Mouse (Mus musculus): ENCODE results near the gene Gja10. TPM values are rescaled to one million over a fixed set of nuclear protein-coding genes. Genes with fewer than 3 reads are reported as not detected.

Gene Gja10
- polyA plus RNA-seq, 1 experiment from 2014 or later: not detected

DNA sequence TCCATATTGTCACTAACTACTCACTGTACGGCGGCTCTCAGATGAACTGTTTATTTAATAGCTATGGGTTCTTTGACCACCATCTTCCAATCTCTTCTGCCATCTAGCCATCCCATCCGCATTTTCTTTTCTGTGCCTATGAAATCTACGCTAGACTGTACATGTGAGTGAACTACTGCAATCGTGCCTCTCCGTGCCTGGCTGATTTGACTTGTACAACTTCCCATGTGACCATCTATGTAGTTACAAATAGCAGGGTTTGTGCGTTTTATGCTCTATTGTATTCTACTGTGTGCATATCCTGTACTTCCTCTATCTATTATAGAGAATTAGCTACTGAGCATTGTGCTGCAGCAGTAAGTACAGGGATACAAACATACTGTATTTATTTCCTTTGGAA lies 47.1 kb downstream of the Gja10 start:
- H3K4me1 ChIP-seq (replicated peaks): peaks cover 5% of the 10 kb centered on the region
- 0 out of 2 replicates have a peak, but pooled peaks cover 7% of the 10 kb centered on the region for H3K36me3 ChIP-seq
- 92% methylated on average over 7 of the region's 7 CpGs for WGBS
- H3K4me3 ChIP-seq: no peak overlapping the region
- H3K4me2 ChIP-seq: no peak overlapping the region
- no peaks in the 10 kb centered on the region for H3K9me3 ChIP-seq
- no peak overlapping the region for H3K9ac ChIP-seq
- H3K27ac ChIP-seq (replicated peaks): no peak overlapping the region
- ATAC-seq (ENCODE audit: low read depth): no peak
- no peaks in the 10 kb centered on the region for H3K27me3 ChIP-seq

DNA sequence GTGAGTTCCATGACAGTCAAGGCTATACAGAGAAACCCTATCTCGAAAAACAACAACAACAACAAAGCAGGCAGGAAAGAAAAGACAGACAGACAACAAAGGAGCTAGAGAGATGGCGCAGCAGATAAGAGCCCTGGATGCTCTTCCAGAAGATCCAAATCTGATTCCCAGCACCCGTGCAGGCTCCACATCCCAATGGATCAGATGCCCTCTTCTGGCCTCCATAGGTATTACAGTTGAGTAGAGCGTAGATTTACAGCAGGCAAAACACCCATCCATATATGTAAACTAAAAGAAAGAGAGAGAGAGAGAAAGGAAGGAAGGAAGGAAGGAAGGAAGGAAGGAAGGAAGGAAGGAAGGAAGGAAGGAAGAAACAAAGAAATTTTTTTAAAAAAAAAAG lies 51.2 kb downstream of the Gja10 start:
- Histone ChIP-seq H3K36me3 (no peaks in the 10 kb centered on the region), H3K4me2 (no peak overlapping the region), H3K4me3 (no peak overlapping the region), H3K9me3 (no peaks in the 10 kb centered on the region), H3K9ac (no peak overlapping the region), H3K27me3 (no peaks in the 10 kb centered on the region), H3K27ac (replicated peaks) (no peak overlapping the region), H3K4me1 (replicated peaks) (no peaks in the 10 kb centered on the region)
- WGBS: 48% methylated on average over 4 of the region's 4 CpGs
- ATAC-seq (ENCODE audit: low read depth): no peak

DNA sequence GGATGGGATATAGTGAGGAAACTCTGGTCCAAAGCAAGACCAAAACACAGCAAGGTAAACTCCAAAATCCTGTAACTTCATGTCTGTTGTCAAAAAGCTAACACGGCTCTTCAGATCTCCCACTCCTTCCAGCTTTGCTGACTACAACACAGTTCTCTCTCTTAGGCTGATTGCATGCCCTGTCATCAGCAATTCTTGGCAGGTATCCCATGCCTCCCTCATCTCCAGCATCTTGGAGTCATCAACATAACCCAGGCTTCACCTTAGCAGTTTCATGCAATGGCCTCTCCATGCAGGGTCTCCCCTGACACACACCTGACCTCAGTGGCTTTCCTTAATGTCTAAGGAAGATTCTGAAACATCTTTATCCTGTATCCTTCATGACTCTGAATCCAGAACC lies 53.4 kb downstream of the Gja10 start:
- H3K4me2 ChIP-seq: no peak overlapping the region
- no peaks in the 10 kb centered on the region for H3K4me1 ChIP-seq (replicated peaks)
- no peak overlapping the region for H3K9ac ChIP-seq
- no peaks in the 10 kb centered on the region for H3K9me3 ChIP-seq
- no peak overlapping the region for H3K4me3 ChIP-seq
- ATAC-seq (ENCODE audit: low read depth): no peak
- 81% methylated on average over 1 of the region's 1 CpGs for whole genome bisulfite sequencing
- no peaks in the 10 kb centered on the region for H3K27me3 ChIP-seq
- H3K27ac ChIP-seq (replicated peaks): no peak overlapping the region
- H3K36me3 ChIP-seq: no peaks in the 10 kb centered on the region

Other genes starting within 250 kb of the Gja10 start
- gene Casp8ap2, start 12.7 kb upstream of the Gja10 start, polyA plus RNA-seq (2015; fragmentation: Nextera tagmentation; extraction: Ambion mirVana): 39.7 and 58.5 TPM in 2 replicates
- gene Mdn1, start 54.4 kb upstream of the Gja10 start, polyA plus RNA-seq (2015; fragmentation: Nextera tagmentation; extraction: Ambion mirVana): 9.8 and 12.8 TPM in 2 replicates
- 159 and 163 TPM in 2 replicates for gene Lyrm2, start 197.5 kb upstream of the Gja10 start, polyA plus RNA-seq (2015; fragmentation: Nextera tagmentation; extraction: Ambion mirVana)